Mouse (Mus musculus): ENCODE data around the gene Tsfm. TPM values are rescaled to one million over a fixed set of nuclear protein-coding genes. Genes with fewer than 3 reads are reported as not detected.

Gene Tsfm
- polyA plus RNA-seq, 1 experiment from 2014 or later, result 65.3 TPM

DNA sequence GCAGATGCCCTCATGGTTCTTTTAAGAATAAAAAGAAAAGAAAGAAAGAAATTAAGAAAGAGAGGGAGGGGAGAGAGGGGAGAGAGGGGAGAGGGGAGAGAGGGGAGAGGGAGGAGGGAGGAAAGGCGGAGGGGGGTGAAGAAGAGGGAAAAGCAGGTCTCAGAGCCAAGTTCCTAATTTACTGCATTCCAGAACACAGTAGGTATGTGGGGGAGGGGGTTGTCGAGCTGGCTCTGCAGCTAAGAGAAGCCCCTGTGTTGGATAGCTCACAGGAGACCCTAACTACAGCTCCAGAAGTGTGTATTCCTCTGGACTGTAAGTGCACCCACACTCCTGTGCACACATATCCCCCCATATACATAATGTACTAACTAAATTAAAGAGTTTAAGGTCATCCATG lies 13.6 kb downstream of the Tsfm start:
- Histone ChIP-seq H3K9ac (peak overlapping the region; percentile 18; the same call in 1 of the 2 replicates), H3K27ac (no peak overlapping the region), H3K9me3 (replicated peaks) (no peaks in the 10 kb centered on the region), H3K4me1 (no peaks in the 10 kb centered on the region), H3K4me2 (replicated peaks) (no peak overlapping the region), H3K36me3 (0 out of 2 replicates have a peak, but pooled peaks cover 3% of the 10 kb centered on the region), H3K27me3 (no peaks in the 10 kb centered on the region), H3K4me3 (no peak overlapping the region)
- ATAC-seq (ENCODE audit: low FRiP score), result no peak
- WGBS, result 20% methylated on average over 2 of the region's 2 CpGs

DNA sequence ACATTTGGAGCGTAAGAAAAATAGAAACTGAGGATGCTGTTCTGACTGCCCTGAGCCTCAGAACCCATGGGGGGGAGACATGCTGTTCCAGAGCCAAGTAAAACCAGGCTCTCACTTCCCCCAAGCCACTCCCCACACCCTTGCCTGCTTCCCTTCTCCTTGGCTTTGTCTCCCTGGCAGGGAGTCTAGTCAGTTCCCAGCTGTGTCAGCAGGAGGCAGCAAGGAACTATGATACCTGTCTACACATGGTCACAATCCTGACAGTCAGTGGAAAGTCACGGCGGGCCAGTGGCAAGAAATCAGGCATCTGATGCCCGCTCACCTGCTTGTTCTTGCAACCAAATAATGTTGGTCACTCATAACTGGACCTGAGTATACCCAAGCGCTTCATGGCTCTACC lies 14.2 kb downstream of the Tsfm start:
- H3K4me3 ChIP-seq, result no peak overlapping the region
- no peak overlapping the region for H3K9ac ChIP-seq
- 57% methylated on average over 5 of the region's 5 CpGs for WGBS
- no peak overlapping the region for H3K27ac ChIP-seq
- no peaks in the 10 kb centered on the region for H3K9me3 ChIP-seq (replicated peaks)
- no peaks in the 10 kb centered on the region for H3K27me3 ChIP-seq
- ATAC-seq (ENCODE audit: low FRiP score), result no peak
- no peaks in the 10 kb centered on the region for H3K4me1 ChIP-seq
- H3K36me3 ChIP-seq, result no peaks in the 10 kb centered on the region
- H3K4me2 ChIP-seq (replicated peaks), result no peak overlapping the region

DNA sequence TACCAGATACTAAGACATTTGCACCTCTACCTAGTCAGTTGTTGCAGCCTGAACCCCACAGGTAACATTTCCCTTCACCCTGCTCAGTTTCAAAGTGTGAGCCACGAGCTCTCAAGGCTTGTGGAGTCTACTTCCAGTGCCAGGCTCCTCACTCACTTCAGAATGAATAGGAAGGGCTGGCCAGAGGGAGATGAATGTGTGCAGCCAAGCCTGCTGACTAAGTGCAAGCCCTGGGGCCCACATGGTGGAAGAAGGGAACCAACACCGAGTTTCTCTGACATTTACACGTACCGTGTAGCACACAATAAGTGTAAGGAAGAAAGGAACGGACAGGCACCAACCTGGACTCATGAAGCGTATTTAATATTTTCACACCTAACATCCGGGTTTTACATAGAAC lies 26.8 kb downstream of the Tsfm start:
- Histone ChIP-seq H3K4me2 (replicated peaks) (no peak overlapping the region), H3K36me3 (peaks cover 13% of the 10 kb centered on the region; the same call in 1 of the 2 replicates), H3K9ac (no peak overlapping the region), H3K4me1 (no peaks in the 10 kb centered on the region), H3K27me3 (0 out of 2 replicates have a peak, but pooled peaks cover 3% of the 10 kb centered on the region), H3K27ac (no peak overlapping the region), H3K9me3 (replicated peaks) (no peaks in the 10 kb centered on the region), H3K4me3 (no peak overlapping the region)
- no peak for ATAC-seq (ENCODE audit: low FRiP score)
- WGBS, result 76% methylated on average over 7 of the region's 7 CpGs

GRCm38 (mm10) chr10:127003334-127003733 lies 27.3 kb downstream of the Tsfm start:
- 87% methylated on average over 8 of the region's 8 CpGs for WGBS
- ATAC-seq (ENCODE audit: low FRiP score), result no peak
- Histone ChIP-seq H3K4me1 (no peaks in the 10 kb centered on the region), H3K36me3 (peaks cover 18% of the 10 kb centered on the region), H3K9me3 (replicated peaks) (no peaks in the 10 kb centered on the region), H3K27ac (no peak overlapping the region), H3K27me3 (0 out of 2 replicates have a peak, but pooled peaks cover 3% of the 10 kb centered on the region), H3K4me3 (no peak overlapping the region), H3K4me2 (replicated peaks) (no peak overlapping the region), H3K9ac (no peak overlapping the region)

DNA sequence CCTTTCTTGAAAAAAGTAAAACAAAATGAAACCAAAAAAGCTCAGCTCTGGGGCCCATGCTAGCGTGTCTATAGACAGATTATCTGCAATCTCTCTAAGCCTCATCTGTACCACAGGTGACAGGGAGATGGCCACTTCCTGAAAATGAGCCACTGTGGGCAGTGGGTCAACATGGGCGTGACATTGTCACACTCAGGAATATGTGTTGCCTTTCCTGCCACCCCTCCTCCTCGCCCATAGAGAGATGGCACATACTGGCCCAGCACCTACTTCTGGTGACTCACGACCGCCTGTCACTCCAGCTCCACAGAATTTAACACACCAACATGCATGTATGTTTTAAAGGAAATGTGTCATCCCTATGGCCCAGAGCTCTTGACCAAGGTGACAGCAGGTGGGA lies 27.9 kb downstream of the Tsfm start:
- Histone ChIP-seq H3K4me2 (replicated peaks) (no peak overlapping the region), H3K9me3 (replicated peaks) (no peaks in the 10 kb centered on the region), H3K4me3 (no peak overlapping the region), H3K27me3 (0 out of 2 replicates have a peak, but pooled peaks cover 3% of the 10 kb centered on the region), H3K36me3 (peaks cover 23% of the 10 kb centered on the region), H3K9ac (no peak overlapping the region), H3K27ac (no peak overlapping the region), H3K4me1 (no peaks in the 10 kb centered on the region)
- no peak for ATAC-seq (ENCODE audit: low FRiP score)
- 93% methylated on average over 5 of the region's 5 CpGs for WGBS

DNA sequence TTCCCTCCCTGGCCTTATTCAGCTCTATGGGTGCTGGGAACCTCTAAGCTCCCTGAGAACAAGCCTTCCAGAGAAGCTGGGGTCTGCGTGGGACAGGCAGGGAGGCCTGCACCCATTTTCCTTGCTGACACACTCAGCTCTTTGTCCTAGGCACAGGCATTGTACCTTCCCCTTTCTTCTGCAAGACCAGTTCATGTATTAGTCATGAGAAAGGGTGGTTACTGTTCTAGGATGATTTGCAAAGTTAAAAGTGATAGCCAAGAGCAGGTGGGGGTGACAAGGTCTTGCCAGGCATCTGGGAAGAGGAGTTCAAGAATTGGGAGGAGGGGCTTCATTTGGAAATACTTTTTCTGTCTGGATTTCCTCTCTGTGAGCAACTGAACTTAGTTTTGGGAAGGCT lies 28.6 kb downstream of the Tsfm start:
- no peak overlapping the region for H3K4me2 ChIP-seq (replicated peaks)
- 0 out of 2 replicates have a peak, but pooled peaks cover 3% of the 10 kb centered on the region for H3K27me3 ChIP-seq
- no peak overlapping the region for H3K4me3 ChIP-seq
- no peak overlapping the region for H3K27ac ChIP-seq
- H3K9ac ChIP-seq, result no peak overlapping the region
- WGBS, result 71% methylated on average over 1 of the region's 1 CpGs
- no peaks in the 10 kb centered on the region for H3K4me1 ChIP-seq
- no peaks in the 10 kb centered on the region for H3K9me3 ChIP-seq (replicated peaks)
- H3K36me3 ChIP-seq, result peaks cover 30% of the 10 kb centered on the region
- no peak for ATAC-seq (ENCODE audit: low FRiP score)

DNA sequence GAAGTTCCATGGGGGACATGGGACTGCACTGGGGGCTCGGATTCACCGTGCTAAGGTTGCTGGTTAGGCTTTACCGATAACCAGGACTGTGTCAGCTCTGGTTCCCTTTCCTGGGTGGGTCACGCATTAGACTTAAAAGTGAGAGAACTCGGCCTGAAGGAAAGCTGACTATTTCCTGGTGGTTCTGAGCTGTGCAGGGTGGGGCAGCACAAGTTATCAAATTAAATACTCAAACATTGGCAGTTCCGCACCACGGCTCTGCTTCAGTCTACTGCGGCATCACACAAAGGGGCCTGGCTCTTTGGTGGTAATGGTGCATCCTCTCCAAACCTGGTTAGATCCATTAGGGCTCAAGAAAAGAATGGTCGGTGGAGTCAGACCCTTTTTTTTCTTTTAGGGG lies 29.3 kb downstream of the Tsfm start:
- no peaks in the 10 kb centered on the region for H3K9me3 ChIP-seq (replicated peaks)

DNA sequence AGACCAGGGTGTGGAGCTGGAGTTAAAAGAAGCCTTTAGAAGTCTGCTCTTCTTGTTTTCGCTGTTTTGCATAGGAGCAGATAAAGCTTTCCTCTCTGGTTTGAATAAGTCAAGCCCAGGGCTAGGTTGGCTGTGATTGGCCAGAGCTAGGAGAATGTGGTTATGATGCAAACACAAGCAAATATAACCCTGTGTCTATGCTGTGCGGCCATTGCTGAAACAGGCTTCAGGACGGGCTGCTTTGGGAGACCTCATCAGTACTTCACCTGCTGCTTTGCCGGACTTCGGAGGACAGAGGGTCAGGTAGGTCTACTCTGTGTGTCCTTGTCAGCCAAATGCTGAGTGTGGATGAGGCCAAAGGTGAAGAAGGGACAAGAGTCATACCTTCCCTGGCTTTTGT lies 30.1 kb downstream of the Tsfm start, which contains the start of gene Avil:
Gene Avil (plus strand): TSS at position 181 of the 400 bp plus-strand sequence.
- no peak for ATAC-seq (ENCODE audit: low FRiP score)
- H3K27ac ChIP-seq, result no peak within 1 kb of the TSS
- H3K4me2 ChIP-seq (replicated peaks), result no peak within 1 kb of the TSS
- no peak within 1 kb of the TSS for H3K4me3 ChIP-seq
- no peaks in the 10 kb centered on the region for H3K4me1 ChIP-seq
- H3K9me3 ChIP-seq (replicated peaks), result no peaks in the 10 kb centered on the region
- H3K9ac ChIP-seq, result no peak within 1 kb of the TSS
- 0 out of 2 replicates have a peak, but pooled peaks cover 3% of the 10 kb centered on the region for H3K27me3 ChIP-seq
- H3K36me3 ChIP-seq, result peaks cover 38% of the 10 kb centered on the region
- WGBS, result 91% methylated on average over 5 of the region's 5 CpGs

More for the DNA sequence above, 29.3 kb downstream of the Tsfm start:
- ATAC-seq (ENCODE audit: low FRiP score), result no peak
- Histone ChIP-seq H3K9ac (no peak overlapping the region), H3K4me3 (no peak overlapping the region), H3K4me1 (no peaks in the 10 kb centered on the region), H3K27me3 (0 out of 2 replicates have a peak, but pooled peaks cover 3% of the 10 kb centered on the region), H3K4me2 (replicated peaks) (no peak overlapping the region), H3K36me3 (peaks cover 30% of the 10 kb centered on the region), H3K27ac (no peak overlapping the region)
- WGBS, result 89% methylated on average over 9 of the region's 9 CpGs

DNA sequence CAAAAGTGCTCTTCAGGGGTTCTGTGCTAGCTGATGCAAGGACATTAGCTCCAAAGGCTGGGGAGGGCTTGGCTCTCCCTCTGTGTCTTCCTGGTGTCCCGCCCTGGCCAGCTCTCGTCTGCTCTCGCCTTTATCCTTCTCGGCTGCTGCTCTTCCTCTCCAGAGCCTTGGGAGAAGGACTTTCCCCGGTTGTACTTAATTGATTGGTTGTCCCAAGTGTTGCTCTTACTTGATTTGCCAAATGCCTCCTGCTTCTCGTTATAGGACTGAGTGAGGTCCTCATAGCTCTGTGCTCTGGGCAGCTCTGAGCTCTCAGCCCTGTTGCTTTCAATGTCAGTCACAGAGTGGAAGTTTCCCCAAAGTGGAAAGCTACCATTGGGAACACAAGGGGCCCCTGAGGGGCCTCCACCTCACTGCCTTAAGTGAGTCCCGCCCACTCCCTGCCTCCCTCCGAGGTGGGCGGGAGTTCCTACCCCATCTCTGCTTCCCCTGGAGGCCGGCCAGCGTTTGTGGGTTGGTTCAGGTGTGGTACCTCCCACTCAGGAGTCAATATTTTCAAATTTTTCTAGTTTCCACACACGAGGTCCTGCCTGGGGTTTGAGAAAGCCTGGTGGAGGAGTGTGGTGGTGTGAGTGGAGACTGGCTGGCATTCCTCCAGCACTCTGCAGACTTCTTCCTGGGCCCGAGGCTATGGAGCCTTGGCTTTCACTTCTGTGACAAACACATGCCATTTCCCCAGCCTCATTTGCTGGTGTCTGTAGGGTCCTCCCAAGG lies 33.1 kb downstream of the Tsfm start:
- no peak for ATAC-seq (ENCODE audit: low FRiP score)
- H3K27ac ChIP-seq, result no peak overlapping the region
- H3K27me3 ChIP-seq, result no peaks in the 10 kb centered on the region
- H3K9me3 ChIP-seq (replicated peaks), result no peaks in the 10 kb centered on the region
- no peak overlapping the region for H3K9ac ChIP-seq
- no peak overlapping the region for H3K4me3 ChIP-seq
- WGBS, result 84% methylated on average over 13 of the region's 13 CpGs
- no peak overlapping the region for H3K4me2 ChIP-seq (replicated peaks)
- H3K36me3 ChIP-seq, result peaks cover 68% of the 10 kb centered on the region
- no peaks in the 10 kb centered on the region for H3K4me1 ChIP-seq

DNA sequence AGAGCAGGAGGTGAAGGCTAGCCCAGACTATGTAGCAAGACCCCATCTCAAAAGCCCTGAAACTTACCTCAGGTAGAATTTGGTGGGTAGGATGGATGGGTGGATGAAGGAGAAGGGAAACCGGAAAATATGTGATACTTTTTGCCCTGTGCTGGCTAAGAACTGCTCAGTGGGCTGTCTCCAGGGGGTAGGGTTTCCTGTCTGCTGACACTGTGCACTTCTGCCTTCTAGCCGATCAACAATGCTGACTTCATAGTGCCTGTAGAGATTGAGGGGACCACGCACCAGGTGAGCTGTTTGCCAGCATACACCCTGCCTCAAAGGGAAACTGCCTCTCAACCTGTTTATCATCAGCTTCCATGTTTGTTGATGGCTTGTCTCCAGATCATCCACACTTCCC lies 37.0 kb downstream of the Tsfm start:
- no peaks in the 10 kb centered on the region for H3K9me3 ChIP-seq (replicated peaks)
- WGBS, result 84% methylated on average over 3 of the region's 3 CpGs
- no peak overlapping the region for H3K4me2 ChIP-seq (replicated peaks)
- no peak overlapping the region for H3K27ac ChIP-seq
- H3K9ac ChIP-seq, result no peak overlapping the region
- H3K4me1 ChIP-seq, result peaks cover 3% of the 10 kb centered on the region
- ATAC-seq (ENCODE audit: low FRiP score), result no peak
- no peak overlapping the region for H3K4me3 ChIP-seq
- H3K27me3 ChIP-seq, result no peaks in the 10 kb centered on the region
- H3K36me3 ChIP-seq, result peaks cover 57% of the 10 kb centered on the region

DNA sequence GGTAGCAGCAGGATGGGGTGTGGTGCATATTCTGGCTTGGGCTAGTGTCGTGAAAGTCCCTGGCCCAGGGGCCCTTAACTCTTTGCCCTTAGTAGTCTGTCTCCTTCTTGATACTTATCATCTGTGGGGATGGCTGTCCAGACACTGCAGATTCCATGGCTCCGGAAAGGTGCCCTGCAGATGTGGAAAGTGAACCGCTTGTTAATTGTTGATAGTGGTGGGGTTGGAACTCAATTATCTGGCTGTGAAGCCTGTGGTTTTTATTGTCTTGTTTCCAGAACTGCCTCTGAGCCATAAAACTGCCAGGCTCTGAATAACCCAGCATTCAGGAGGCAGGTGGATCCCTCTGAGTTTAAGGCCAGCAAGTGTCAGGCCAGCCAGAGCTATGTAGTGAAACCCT lies 39.0 kb downstream of the Tsfm start:
- Histone ChIP-seq H3K4me2 (replicated peaks) (no peak overlapping the region), H3K4me3 (no peak overlapping the region), H3K36me3 (peaks cover 45% of the 10 kb centered on the region), H3K9me3 (replicated peaks) (no peaks in the 10 kb centered on the region), H3K27ac (no peak overlapping the region), H3K4me1 (peaks cover 23% of the 10 kb centered on the region), H3K9ac (no peak overlapping the region), H3K27me3 (no peaks in the 10 kb centered on the region)
- no peak for ATAC-seq (ENCODE audit: low FRiP score)
- 71% methylated on average over 3 of the region's 3 CpGs for WGBS

- Histone ChIP-seq H3K27me3 (no peaks in the 10 kb centered on the region), H3K4me2 (replicated peaks) (no peak overlapping the region), H3K9ac (no peak overlapping the region), H3K4me3 (no peak overlapping the region), H3K36me3 (peaks cover 37% of the 10 kb centered on the region), H3K27ac (no peak overlapping the region), H3K9me3 (replicated peaks) (no peaks in the 10 kb centered on the region), H3K4me1 (peaks cover 34% of the 10 kb centered on the region)
- WGBS, result 64% methylated on average over 7 of the region's 7 CpGs
- peak; percentile 66 for ATAC-seq (ENCODE audit: low FRiP score)
Measured at GRCm38 (mm10) chr10:126990313-126991056, 40.2 kb downstream of the Tsfm start.

Data from hindbrain, embryonic 12.5 days (tissue).